Mouse (Mus musculus) megakaryocyte progenitor cell, adult 5-6 weeks (primary cell): ENCODE results near the gene Kdm7a. TPM values are rescaled to one million over a fixed set of nuclear protein-coding genes. Genes with fewer than 3 reads are reported as not detected.

ENCODE experiments used
- ATAC-seq: replicated peaks from 2 replicates; pipeline ENCODE4 v1.8.0; 2016; ENCODE audit warnings: mild to moderate bottlenecking, moderate TSS enrichment, inconsistent platforms; ENCODE audit not compliant: poor library complexity
- total RNA-seq, 2 experiments: library from RNA; stranded (forward) in 1 of 2; stranded (reverse) in 1 of 2; fragments of 157-497, 149-512 nt in 1 of 2; fragments of 200-1000 nt in 1 of 2; gene quantifications; 2 replicates each; pipeline versions ENCODE4 v1.2.3 to v1.2.4; 2015 to 2017

Kdm7a gene
- total RNA-seq, 2 experiments from 2014 or later: 9.0 to 12.5 TPM

GRCm38 (mm10) chr6:39209677-39210076, 3.1 kb upstream of the Kdm7a start:
- no peak for ATAC-seq

- ATAC-seq: no peak
Measured at GRCm38 (mm10) chr6:39208181-39208580, 1.6 kb upstream of the Kdm7a start.

GRCm38 (mm10) chr6:39205650-39206580, 674 bp downstream of the Kdm7a start:
- ATAC-seq: no peak

DNA sequence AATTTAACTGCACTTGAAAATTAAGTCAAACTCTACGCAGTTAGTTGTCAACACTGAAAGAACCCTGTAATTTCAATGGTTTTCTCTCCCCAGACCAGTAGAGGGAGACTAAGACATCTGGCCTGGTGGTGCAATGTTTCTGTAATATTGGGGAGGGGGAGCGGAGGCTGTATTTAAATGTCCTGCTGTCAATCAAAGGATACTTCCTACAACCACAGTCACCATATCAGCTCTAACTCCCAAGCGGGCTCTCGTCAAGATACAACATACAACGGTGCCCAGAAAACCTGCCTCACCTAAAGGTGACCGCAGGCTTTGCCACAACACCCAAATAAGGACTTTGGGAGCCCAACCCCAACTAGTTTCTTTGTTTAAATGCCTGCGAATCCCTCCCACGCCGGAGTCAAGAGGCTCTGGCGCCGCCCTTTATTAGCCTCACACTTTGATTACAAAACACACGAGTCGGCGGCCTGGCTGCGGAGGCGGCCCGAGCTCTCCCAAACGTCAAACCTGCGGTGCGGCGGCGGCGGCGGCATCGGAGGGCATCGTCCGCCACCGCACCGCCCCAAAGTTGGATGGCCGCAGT, 1.4 kb downstream of the Kdm7a start:
- ATAC-seq: peak; percentile 60

DNA sequence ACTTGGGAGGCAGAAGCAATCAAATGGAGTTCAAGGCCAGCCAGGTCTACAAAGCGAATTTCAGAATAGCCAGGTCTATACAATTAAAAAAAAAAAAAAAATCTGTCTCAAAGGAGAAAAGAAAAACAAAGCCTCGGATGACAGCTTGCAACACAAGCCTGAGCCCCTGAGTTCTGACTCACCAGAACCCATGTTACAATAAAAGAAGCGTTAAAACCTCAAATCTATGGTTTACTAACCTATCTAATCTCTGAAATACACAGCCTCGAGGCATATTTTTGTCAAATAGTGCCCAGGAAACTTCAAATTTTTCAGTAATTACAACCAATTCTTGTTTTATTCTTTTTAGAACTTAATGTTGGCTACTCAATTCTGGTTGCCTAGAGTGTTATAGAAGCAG, 2.1 kb downstream of the Kdm7a start:
- no peak for ATAC-seq

DNA sequence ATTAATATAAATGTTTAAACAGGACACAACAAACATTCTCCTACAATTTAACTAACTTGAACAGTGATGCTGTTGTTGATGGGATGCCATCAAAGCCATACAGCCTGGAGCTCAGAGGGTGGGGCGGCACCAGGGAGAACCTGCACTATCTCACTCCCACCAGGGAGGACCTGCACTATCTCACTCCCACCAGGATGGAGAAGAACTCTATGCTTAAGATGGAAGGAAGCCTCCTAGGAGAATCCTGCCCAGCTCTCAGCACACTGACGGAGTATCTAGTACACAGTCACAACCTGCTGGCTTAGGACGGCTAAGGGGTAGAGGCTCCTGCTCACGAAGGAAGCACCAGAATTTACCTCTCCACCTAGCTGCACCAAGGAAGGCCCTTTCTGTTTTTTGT, 3.4 kb downstream of the Kdm7a start:
- ATAC-seq: peak; percentile 57

GRCm38 (mm10) chr6:39193006-39193405, 13.6 kb downstream of the Kdm7a start:
- no peak for ATAC-seq

DNA sequence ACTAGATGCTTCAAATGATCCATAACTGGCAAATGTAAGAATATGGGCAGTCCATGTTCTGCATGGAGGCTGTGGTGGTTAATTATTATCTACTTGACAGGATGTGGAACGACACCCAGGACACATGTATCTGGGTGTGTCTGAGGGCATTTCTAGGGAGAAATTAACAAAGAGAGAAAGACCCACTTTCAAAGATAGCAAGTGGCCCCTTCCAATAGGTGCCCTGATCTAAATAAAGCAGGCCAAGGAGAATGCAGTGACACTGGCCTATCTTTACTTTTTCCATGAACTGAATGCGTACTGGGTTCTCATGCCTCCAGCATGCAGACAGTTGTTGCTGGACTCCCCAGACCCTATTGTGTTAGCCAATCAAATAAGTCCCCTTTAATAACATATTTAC, 15.1 kb downstream of the Kdm7a start:
- ATAC-seq: peak; percentile 57

DNA sequence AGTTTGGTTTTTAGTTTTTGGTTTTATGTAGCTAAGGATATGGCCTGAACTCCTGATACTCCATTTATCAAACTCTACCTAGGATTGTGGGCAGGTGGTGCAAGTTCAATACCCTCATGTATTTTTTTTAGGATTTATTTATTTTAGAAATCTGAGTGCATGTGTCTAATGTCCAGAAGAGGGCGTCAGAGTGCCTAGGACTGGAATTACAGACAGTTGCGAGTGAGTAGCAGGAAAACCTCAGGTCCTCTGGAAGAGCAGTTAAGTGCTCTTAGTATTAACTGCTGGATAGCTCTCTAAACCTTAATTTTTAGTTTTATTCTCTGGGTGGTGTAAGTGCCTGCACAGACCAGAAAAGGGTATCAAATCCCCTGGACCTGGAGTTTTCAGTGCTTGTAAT, 19.4 kb downstream of the Kdm7a start:
- ATAC-seq: peak; percentile 86

GRCm38 (mm10) chr6:39169089-39169488, 37.5 kb downstream of the Kdm7a start:
- no peak for ATAC-seq

- no peak for ATAC-seq
Measured at GRCm38 (mm10) chr6:39164891-39165290, 41.7 kb downstream of the Kdm7a start.

GRCm38 (mm10) chr6:39161975-39162374, 44.6 kb downstream of the Kdm7a start:
- ATAC-seq: peak; percentile 46; the same call in 1 of the 2 replicates

DNA sequence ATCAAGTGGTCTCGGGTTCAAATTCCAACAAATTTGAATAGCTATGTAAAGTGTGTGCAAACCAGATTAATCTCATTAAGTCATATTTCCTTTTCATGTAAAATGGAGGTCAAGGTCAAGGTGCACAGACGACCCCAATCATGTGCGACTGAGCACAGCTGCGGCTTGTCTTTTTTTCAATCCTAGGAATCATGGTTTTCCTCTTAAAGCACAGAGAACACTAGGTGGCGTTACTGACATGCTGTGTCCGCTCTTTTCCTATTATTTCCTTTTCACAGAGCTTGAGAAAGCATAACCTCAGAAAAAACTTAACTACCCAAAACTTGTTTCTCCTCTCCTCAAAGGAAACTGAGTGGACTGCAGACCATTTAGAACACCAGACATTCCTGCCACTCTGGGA, 60.5 kb downstream of the Kdm7a start:
- ATAC-seq: no peak

DNA sequence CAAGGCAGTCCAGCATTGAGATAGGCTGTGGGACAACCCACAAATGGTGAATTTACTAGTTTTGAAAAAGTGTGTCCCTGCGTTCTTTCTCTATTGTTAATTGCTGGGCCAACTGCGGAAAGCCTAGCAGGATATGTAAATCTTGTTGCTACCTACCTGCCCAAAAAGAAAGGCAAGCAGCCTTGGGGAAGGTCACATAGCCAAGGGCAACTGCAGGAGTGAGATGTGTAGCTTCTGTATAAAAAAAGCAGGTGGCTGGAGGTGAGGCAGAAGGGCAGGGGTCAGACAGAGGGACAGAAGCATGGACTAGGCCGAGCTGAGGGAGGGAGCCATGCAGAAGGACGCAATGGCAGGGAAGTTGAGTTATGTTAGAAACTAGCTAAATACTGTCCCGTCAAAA, 74.0 kb downstream of the Kdm7a start:
- no peak for ATAC-seq

GRCm38 (mm10) chr6:39131480-39131879, 75.1 kb downstream of the Kdm7a start:
- ATAC-seq: no peak

DNA sequence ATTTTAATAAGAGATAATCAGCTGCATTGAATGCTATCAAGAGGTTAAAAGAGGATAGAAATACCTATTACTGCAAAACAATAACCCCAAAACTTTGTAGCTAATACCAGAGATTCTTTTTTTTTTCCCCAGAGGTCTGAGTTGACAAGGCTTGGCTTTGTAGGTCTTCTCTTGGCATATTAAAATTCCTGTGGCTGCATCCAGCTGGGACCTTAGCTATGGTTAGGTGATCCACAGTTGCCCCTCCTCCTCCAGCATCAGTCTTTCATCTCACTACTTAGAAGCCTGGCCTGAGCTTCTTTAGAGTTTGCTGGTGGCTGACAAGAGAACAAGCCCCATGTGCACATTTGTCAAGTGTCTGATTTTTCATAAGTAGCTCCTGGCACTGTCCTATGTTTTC, 81.9 kb downstream of the Kdm7a start:
- no peak for ATAC-seq

- no peak for ATAC-seq
Measured at GRCm38 (mm10) chr6:39120685-39121084, 85.9 kb downstream of the Kdm7a start.

DNA sequence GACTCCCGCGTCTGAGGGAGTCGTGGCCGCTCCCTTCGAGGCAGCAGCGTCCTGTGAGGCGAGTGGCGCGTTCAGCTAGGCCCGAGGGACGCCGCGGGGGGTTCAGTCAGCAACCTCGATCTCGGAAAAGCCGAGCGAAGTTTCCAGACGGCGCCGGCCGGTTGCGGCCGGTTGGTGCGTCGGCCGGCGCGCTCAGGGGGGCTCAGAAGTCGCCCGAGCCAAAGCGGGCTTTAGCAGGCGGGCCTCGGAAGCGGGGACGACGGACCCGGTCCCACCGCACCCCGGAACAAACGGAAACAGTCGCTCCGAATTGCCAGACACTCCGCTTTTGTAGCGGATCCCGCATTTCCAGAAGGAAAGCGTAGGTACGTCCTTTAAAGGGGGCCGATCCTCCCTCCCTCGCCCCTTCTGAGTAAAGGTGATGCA, 88.1 kb downstream of the Kdm7a start:
- peak; percentile 2; the same call in 1 of the 2 replicates for ATAC-seq

DNA sequence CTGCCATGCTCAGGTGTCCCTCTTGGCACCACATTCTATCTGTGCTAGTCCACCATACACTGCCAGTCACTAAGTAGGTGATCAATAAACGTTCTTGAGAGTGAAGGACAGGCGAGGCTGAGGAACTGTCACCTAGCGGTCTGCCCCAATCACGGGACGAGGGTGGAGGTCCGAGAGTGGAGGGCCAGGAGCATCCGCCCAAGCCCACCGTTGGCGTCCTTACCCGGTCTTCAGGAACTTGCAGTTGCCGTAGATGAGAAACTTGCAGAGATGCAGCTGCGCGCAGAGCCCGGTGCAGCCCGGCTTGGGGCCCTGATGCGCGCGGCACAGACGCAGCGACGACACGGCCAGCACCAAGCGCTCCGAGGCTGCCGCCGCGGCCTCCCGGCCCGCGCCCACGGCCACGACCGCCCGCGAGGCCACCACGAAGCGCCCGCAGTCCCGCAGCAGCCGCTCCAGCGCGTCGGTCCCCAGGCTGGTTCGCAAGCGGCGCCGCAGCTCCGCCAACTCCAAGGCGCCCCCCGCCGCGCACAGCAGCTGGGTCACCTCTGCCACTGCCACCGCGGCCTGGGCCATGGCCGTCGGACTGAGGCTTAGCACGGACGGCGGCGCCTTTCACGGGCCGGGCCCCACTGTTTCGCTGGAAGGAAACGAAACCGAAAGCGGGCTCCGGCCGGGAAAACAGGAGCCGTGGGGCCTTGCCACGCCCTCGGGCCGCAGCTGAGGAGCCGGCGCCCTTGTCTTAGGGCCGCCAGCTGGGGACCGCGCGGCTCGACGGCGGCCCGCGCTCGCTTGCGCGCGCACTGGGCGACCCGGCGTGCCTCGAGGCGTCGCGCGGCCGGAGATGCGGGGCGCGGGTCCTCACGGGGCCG, 88.8 kb downstream of the Kdm7a start, which contains the start of gene Parp12:
Gene Parp12, minus strand, starts transcription at position 766 of the 872 bp plus-strand sequence.
- peak; percentile 82 for ATAC-seq

GRCm38 (mm10) chr6:39115438-39115837, 91.2 kb downstream of the Kdm7a start:
- ATAC-seq: no peak

DNA sequence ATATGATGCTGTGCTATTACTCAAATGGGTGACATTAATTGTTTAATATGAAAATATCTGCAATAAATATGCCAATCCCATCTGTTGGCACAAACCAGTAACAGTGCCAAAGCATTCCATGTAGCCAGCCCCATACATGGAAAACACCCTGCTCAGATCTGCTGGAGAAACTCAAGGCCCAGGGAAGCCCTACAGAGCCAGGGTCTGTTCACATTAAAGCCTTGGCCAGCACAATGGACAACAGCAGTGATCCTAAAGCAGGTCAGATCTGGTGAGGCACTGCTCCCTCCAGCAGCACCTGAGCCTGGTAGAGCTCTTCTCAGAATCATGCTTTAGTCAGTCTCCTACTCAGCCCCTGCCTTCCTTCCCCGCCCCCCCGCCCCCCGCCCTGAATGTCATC, 93.4 kb downstream of the Kdm7a start:
- ATAC-seq: no peak
